Mouse (Mus musculus) left cerebral cortex, adult 8-10 months (tissue): Measurements from ENCODE around the gene Dusp7. TPM values are rescaled to one million over a fixed set of nuclear protein-coding genes. Genes with fewer than 3 reads are reported as not detected.

Experiments
- DNase-seq, 2 experiments: peaks; one replicate each; pipeline ENCODE4 v3.0.0; 2022; ENCODE audit warnings: low spot score in 2 of 2
- total RNA-seq, 4 experiments: library from RNA; stranded (reverse); gene quantifications; 2 replicates each; pipeline ENCODE4 v1.2.4; 2022

Dusp7 gene
- 100 to 1,000 TPM in 1 of 4 experiments, 10 to 100 TPM in 3; 89.5 to 103 (median 93.0) TPM for total RNA-seq

DNA sequence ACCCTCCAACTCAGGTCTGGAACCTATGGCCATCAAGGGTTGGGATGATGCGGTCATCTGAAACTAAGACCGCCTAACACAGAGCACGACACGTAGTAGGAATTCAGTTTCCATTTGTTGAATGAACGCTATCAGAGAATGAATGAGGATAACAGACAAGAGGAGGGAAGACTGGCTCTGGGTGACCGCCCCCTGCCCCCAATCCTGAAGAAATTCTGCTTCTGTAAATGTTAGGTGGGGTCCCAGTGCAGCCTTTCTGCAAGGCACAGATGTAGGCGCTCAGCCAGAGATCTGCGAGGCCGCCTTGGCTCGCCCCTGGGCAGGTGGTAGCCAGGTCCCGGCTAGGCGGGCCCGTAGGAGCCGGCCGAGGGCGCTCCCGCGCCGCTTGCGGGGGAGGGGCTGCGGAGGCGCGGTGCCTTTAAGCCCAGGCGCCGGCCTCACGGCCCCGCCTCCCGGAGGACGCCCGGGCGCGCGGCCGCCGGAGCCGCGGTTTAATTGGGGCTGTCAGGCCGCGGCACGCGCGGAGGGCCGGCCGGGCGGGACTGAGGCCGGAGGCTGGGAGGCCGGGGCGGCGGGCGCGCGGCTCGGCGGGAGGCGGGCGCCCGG lies at the start of gene Dusp7:
Dusp7 (plus strand) TSS at position 521 of the 606 bp plus-strand sequence.
- peak; percentile 57 to 82 for DNase-seq

GRCm38 (mm10) chr9:106319095-106319494 lies 49.3 kb upstream of the Dusp7 start:
- no peak for DNase-seq

GRCm38 (mm10) chr9:106322497-106322896 lies 45.9 kb upstream of the Dusp7 start:
- DNase-seq = no peak

DNA sequence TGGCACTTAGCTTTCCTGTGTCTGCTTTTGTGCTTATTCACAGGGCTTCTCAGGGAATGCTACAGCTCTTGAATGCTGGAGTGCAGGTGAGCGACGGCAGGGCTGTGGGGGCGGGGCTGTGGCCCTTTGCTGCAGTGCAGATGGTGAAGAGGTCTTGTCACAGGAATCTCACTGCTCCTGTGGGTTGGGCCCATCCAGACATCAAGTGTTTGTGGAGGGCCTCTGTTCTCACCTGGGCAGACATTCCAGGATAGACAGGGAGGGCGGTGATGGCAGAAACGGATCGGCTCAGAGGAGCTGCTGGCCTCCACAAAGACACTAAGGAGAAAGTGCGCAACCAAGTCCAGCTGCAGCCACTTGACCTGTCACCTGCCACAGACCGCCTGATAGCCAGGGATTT lies 42.2 kb upstream of the Dusp7 start:
- no peak for DNase-seq

- DNase-seq = peak in 1 of 2 experiments; percentile 54
These were observed 41.2 kb upstream of the Dusp7 start for GRCm38 (mm10) chr9:106327125-106327809.

DNA sequence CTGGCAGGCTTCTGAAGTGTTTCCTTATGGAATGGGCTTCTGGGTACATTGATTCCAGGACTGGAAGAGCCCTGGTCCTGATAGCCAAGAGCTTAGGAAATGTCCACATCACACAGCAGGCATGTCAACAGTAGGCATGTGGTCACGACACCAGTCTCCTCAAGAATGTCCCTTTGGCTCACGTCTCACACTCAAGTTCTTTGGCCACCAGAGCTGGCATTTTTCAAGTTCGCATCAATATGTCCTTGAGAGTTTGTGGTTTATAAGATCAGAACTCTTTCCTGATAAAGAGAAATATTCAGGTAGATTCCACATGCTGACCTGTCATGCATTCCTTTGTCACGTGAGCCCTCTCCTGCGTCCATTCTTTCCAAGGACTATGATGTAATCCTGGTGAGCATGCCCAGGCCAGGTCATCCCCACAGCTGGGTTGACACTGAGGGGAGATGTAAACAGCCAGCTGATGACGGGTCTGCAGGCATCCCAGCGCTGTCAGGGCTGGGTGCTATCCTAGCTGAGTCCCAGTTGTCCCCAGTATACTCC lies 40.3 kb upstream of the Dusp7 start:
- no peak for DNase-seq

DNA sequence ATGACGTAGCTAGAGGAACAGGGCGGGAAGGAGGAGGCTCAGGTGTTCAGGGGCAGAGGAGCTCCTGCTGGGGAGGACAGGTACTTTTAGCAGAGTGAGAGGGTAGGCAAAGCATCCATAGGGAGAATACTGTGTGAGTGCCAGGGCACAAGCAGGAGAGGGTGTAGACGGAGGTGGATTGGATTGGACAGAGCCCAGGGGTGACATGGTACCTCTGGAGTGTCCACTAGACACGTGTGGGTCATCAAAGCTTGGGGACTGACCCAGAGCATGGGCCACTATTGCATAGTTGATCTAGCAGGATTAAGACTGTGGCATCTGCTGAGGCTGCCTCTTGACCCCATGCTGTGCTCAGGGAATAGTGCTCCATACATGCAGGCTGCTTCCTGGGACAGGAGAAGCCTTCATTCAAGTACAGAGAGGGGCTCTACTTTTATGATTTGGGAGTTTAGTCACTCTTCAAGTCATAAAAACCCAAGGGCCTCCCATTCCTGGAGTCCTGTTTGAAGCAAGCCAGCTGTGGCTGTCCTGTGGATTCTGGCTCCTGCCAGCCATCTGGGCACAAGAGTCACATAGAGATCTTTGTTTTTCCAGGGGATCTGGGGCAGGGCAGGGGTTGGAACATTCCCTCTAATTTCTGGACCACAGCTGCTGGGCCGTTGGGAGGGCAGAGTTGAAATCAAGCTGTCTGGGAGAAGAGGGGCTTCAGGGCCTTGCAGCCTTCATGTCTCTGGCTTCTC lies 39.5 kb upstream of the Dusp7 start:
- DNase-seq = no peak

DNA sequence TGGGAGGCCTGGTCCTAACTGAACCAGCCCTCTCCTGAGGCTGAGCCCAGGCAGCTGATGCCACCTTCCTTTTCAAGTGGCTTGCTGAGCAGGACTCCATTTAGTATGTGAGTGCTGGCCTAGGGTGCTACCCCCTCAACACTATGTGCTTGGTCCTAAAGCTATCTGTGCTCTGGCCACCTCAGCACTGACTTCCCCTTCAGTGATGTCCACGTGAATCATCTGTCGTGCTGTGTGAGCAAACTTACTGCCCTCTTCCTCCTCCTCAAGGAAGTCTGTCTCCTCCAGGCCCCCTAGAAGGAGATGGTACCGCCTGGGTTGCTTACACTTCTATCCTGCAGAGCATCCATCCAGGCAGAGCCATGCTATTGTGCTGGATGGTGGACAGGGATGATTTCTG lies 35.7 kb upstream of the Dusp7 start:
- no peak for DNase-seq

DNA sequence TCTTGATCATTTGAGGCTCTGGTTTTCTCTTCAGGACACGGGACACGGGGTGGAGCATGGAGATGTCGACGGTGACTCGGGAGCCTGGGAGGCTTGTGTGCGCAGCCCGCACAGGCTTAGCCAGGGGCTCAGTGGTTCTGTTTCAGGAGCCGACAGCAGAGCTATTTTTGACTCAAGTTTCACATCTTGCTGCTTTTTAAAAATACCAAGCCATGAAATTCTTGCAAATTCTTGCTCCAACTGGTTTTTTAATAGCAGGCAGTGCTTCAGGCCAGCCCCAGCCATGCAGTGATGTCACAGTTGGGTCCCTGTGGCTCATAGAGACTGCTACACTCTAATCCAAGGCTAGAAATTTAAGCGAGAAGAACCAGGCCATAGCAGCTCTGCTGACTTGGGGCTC lies 30.8 kb upstream of the Dusp7 start:
- DNase-seq = peak in 1 of 2 experiments; percentile 70

DNA sequence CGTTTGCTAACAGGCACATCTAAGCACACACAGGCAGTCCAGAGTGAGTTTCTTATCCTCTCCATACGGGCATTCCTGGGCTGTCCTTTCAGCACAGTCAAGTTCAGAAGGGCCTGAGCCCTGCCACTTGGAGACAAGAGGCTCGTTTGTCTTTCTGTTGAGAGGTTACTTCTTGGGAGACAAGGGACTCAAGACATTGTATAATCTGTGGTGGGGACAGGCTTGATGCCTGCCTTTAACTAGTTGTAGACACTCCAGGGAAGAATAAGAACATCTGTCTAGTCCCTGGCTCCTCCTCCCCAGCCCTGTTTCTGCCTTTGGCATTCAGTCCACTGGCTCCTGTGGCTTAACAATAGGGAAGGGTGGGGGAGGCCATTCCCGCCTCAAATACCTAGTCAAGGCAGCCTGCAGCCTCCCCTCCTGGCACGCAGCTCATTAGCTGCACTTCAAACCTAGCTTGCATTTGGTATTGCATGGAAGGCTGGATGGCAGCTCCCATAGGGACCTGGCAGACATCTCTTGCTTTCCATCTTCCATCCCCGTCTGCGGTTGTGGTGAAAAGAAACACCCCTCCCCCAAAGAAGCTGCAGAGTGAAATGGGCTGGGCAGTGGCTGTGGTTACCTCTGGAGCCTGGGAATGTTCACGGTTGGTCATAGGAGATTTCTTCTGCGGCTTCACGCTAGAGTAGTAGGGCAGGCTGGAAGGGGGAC lies 29.8 kb upstream of the Dusp7 start:
- no peak for DNase-seq

GRCm38 (mm10) chr9:106339173-106339558 lies 29.3 kb upstream of the Dusp7 start:
- no peak for DNase-seq

GRCm38 (mm10) chr9:106339730-106340129 lies 28.7 kb upstream of the Dusp7 start:
- no peak for DNase-seq

- no peak for DNase-seq
These were observed 27.7 kb upstream of the Dusp7 start for GRCm38 (mm10) chr9:106340501-106341312.

DNA sequence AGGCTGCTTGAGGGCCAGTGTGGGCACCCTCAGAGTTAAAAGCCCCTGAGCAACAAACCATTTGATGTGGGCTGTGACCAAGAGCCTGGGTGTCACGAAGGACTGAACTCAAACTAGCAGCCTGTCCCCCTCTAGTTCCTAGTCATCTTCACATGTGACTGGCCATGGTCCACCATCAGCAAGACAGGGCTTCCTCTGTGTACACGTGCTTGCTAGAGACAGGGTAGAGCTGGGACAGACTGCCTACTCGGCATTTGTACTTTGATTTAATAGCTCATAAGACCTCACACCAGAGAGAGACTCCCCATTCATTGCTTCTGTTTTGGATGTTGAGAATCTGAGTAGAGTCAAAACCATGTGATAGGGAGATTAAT lies 27.1 kb upstream of the Dusp7 start:
- no peak for DNase-seq

GRCm38 (mm10) chr9:106342573-106342972 lies 25.9 kb upstream of the Dusp7 start:
- no peak for DNase-seq

DNA sequence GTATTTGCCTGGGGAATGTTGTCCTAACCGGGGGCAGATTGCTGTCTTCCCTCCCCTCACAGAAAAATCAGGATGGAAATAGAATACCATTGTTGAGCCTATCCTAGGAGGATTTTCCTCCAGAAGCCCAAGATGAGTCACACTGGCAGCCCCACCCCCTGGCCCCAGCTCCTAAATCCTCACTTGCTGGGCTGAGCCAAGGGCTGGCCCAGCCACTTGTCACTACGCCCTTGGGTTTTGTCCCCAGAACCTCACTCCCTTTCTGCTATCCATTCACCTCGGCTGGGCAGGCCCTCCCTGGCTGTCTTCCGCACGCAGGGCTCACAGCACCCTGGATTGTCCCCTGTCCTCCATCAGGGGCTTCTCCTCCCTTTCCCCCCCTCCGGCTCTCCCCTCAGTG lies 23.3 kb upstream of the Dusp7 start:
- DNase-seq = peak in 1 of 2 experiments; percentile 82

- DNase-seq = no peak
These were observed 22.8 kb upstream of the Dusp7 start for GRCm38 (mm10) chr9:106345630-106346029.

DNA sequence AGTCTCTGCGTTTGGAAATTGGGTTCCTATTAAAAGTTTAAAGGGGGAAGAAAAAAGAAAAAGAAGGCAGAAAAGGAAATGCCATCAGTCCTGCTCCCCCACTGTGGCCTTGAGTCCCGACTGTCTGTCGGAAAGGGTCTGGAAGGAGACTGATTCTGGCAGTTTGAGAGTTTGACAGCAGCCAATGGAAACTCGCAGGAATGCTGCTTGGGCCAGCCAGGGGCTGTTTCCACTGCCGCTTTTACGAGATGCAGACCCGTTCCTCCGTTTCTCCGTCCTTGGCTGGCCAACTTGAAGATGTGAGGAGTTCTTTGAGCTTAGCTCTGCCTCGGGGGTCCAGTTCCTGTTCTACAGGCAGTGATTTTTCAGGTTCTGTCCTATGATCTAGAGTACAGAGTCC lies 20.2 kb upstream of the Dusp7 start:
- DNase-seq = no peak

- DNase-seq = no peak
These were observed 19.4 kb upstream of the Dusp7 start for GRCm38 (mm10) chr9:106349075-106349474.

DNA sequence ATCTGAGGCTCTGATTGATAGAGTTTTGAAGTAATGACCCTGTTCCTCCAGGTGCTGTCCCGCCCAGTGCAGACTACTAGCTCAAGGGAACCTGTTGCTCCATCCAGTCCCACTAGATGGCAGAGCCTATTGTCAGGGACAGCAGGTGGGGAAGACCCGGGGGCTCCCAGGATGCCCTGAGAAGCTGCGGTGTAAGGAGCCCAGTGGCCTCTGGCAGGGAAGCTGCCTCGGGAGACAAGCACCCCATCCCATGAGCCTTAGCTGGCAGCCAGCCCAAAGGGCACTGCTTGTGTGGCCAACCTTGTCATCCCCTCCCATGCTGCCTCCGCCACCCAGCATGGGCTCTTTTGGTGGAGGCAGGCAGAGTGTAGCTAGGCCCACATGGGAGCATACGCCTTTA lies 17.3 kb upstream of the Dusp7 start:
- no peak for DNase-seq

DNA sequence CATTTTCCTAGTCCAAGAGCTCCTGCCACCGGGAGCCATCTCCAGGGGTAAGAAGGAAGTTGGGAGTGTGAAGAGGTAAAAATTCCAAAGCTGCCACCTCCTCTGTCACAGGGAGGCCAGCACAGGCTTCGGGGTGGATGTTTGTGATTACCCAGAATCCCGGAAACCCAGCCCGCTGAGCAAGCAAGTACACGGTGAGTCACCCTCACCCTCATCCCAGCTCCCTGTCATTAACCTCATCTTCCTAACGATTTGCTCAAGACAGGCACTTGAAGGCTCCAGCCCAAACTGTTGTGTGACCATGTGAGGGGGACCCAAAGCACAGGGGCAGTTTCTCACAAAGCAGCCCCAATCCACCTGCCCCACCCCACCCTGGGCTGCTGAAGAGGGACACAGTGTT lies 14.7 kb upstream of the Dusp7 start:
- DNase-seq = no peak
